Mouse (Mus musculus): ENCODE measurements around the gene Gp5. TPM values are rescaled to one million over a fixed set of nuclear protein-coding genes. Genes with fewer than 3 reads are reported as not detected.
A peak's percentile ranks its signal among the peaks of the same experiment; 100 is the strongest.

Gene Gp5
- total RNA-seq, 2 experiments from 2014 or later = 0.77 to 1.4 TPM

GRCm38 (mm10) chr16:30283743-30284337, 26.7 kb downstream of the Gp5 start:
- no peak for DNase-seq (ENCODE audit: extremely low spot score in 1 of 2, low spot score in 2 of 2)
- intact Hi-C loops (cut with DNase I) = no loop called here

GRCm38 (mm10) chr16:30282844-30283495, 27.6 kb downstream of the Gp5 start, which contains the start of gene Lrrc15:
Gene Lrrc15 (minus strand): TSS chr16:30283256.
- intact Hi-C loops (cut with DNase I) = no loop called here
- peak in 1 of 2 experiments; percentile 44 for DNase-seq (ENCODE audit: extremely low spot score in 1 of 2, low spot score in 2 of 2)

GRCm38 (mm10) chr16:30280676-30281297, 29.8 kb downstream of the Gp5 start:
- intact Hi-C loops (cut with DNase I) = no loop called here
- no peak for DNase-seq (ENCODE audit: extremely low spot score in 1 of 2, low spot score in 2 of 2)

GRCm38 (mm10) chr16:30278406-30278805, 32.2 kb downstream of the Gp5 start:
- DNase-seq (ENCODE audit: extremely low spot score in 1 of 2, low spot score in 2 of 2) = no peak
- intact Hi-C loops (cut with DNase I) = no loop called here

DNA sequence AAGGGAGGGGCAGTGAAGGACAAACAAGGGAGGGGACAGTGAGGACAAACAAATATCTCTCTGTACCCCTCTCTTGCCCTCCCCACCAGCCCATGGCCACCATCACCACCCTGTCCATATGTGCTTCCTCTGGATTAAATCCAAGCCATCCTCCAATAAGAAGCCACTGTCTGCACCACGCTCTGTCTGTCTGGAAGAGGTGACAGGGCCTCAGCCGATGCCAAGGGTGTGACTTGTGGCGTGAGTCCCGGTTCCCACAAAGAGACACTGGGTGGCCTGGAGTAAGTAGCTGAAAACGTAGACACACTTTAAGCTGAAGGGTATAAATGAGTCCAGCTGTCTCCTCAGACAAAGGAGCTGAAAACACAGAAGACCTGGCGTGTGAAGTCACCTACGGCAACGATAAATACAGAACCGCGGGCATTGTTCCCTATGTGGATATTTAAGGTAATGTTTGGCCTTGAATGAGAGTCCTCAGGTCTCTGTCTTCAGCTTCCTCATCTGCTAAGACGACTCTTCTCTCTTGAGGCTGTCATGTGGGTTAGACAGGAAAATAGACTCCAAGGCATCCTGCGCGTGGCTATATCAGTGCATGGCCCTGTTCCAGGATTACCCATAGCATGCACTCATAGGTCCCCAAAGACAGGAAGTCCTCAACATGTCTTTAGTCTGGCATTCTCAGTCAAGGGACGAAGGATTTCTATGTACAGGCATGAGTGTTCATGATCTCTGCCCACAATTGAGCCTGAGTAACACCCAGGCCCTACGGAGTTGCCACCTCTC, 34.8 kb downstream of the Gp5 start:
- no peak for DNase-seq (ENCODE audit: extremely low spot score in 1 of 2, low spot score in 2 of 2)
- intact Hi-C loops (cut with DNase I) = no loop called here

DNA sequence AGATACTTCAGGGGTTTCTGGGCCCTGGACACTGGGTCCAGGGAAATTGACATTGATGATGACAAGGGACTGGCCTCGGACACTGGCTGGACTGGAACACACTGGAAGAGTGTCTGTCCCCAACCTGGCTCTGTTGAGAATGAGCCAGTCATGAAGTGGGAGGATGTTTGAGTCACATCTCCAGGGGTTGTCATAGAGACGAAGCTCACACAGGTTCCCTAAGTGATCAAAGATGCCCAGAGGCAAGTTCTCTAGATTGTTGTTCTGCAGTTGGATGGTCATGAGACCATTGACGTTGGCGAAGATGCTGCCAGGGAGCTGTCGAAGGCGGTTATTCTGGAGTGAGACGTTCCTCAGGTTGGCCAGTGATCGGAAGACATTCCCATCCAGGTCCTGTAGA, 37.5 kb downstream of the Gp5 start:
- DNase-seq (ENCODE audit: extremely low spot score in 1 of 2, low spot score in 2 of 2) = no peak
- intact Hi-C loops (cut with DNase I) = no loop called here

DNA sequence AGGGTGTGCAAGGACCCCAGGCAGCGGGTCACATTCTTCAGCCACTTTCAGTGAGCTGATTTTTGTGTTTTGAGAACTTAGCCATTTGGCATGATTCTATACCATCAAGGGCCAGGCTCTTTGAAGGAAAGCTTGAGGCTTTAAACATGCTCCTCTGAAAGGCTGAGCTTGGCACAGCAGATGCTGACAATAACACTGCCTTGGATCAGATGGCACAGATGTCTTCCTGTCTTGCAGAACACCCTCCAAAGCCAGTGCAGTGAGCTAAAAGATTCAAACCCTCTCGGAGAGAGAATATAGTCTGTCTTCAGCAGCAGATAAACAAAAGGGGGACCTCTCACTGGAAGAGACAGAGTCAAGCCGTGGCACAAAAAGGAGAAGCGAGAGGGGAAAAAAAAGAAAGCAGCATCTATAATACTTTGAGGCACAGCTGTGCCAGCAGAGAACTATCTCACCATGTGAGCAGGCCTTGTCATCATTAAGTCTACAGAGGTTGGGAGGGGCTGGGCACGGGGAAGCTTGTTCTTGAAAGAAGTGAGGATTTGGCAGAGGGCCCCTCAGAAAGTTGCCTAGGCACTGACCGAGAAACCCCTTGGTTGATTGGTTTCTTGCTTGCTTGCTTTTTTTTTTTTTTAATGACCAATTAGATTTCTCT, 38.5 kb downstream of the Gp5 start:
- no peak for DNase-seq (ENCODE audit: extremely low spot score in 1 of 2, low spot score in 2 of 2)
- intact Hi-C loops (cut with DNase I) = no loop called here

DNA sequence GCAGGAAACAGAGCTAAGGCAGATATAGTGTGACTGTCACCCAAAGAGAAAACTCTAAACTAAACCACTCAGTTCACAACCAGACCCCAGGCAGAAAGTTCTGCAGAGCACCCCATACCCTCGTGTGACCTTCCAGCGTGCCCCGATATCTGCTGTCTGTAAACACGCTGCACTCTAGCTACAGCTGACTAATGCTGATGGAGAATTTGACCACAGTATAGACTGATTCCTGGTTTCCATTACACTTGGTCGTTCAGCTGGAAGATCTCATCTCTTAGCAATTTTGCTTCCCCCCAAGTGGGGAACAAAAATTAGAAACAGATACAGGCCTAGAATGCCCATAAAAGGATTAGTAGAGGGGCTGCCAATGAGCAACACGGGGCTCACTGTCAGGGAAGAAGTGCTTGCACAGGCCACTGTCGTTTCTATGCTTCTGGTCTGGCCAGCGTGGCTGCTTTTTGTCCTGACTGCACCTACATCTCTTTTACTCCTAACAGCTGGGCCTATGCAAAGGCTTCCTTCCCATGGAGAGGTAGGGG, 39.3 kb downstream of the Gp5 start:
- intact Hi-C loops (cut with DNase I) = no loop called here
- DNase-seq (ENCODE audit: extremely low spot score in 1 of 2, low spot score in 2 of 2) = no peak

- DNase-seq (ENCODE audit: extremely low spot score in 1 of 2, low spot score in 2 of 2) = no peak
- intact Hi-C loops (cut with DNase I) = no loop called here
These were observed 43.2 kb downstream of the Gp5 start, which contains the start of gene Cpn2 for GRCm38 (mm10) chr16:30267359-30267758. Gene Cpn2 (minus strand): TSS chr16:30267499.

DNA sequence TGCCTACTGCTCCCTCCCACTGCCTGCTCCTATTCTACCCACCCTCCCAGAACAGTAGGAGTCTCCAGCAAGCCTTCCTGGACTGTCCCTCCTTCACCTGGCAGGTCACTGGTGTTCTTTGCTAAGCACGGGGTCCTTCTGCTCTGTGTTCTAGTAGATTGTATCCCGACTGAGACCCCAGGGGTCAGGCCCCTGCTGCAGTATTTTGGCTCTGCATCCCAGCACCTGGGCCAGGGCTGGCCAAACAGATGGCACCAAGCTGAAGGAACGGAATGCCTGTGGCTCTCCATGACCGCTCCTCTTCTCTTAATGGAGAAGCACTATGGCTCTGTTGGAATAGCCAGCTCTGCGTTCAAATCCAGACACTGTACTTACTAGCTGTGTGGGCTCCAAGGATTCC, 44.0 kb downstream of the Gp5 start:
- intact Hi-C loops (cut with DNase I) = no loop called here
- DNase-seq (ENCODE audit: extremely low spot score in 1 of 2, low spot score in 2 of 2) = no peak

GRCm38 (mm10) chr16:30265611-30266010, 45.0 kb downstream of the Gp5 start:
- DNase-seq (ENCODE audit: extremely low spot score in 1 of 2, low spot score in 2 of 2) = no peak
- intact Hi-C loops (cut with DNase I) = no loop called here

- intact Hi-C loops (cut with DNase I) = no loop called here
- no peak for DNase-seq (ENCODE audit: extremely low spot score in 1 of 2, low spot score in 2 of 2)
These were observed 47.4 kb downstream of the Gp5 start for GRCm38 (mm10) chr16:30263156-30263555.

DNA sequence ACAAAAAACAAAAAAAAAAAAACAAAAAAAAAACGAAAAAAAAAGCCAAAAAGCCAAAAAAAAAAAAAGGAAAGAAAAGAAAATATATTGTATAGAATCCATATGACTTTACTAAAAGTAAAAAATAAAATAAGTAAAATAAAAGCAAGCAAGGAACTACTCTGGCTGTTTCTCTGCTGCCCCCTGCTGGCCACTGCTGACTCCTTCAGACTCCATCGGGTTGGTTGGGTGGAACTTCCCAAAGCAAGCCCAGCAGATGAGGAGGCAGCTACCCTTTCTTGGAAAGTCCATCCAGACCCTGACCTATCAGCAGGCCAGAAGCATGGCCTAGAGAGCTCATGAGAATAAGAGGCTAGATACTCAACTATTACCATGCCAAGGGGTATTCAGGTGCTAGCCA, 47.9 kb downstream of the Gp5 start:
- peak; percentile 52 to 72 for DNase-seq (ENCODE audit: extremely low spot score in 1 of 2, low spot score in 2 of 2)
- intact Hi-C loops (cut with DNase I) = no loop called here

GRCm38 (mm10) chr16:30262157-30262556, 48.4 kb downstream of the Gp5 start:
- DNase-seq (ENCODE audit: extremely low spot score in 1 of 2, low spot score in 2 of 2) = no peak

GRCm38 (mm10) chr16:30261341-30261740, 49.2 kb downstream of the Gp5 start:
- no peak for DNase-seq (ENCODE audit: extremely low spot score in 1 of 2, low spot score in 2 of 2)
- intact Hi-C loops (cut with DNase I) = no loop called here

More at GRCm38 (mm10) chr16:30262157-30262556, 48.4 kb downstream of the Gp5 start:
- intact Hi-C loops (cut with DNase I) = no loop called here

- intact Hi-C loops (cut with DNase I) = no loop called here
- DNase-seq (ENCODE audit: extremely low spot score in 1 of 2, low spot score in 2 of 2) = no peak
These were observed 50.5 kb downstream of the Gp5 start for GRCm38 (mm10) chr16:30260012-30260635.

- no peak for DNase-seq (ENCODE audit: extremely low spot score in 1 of 2, low spot score in 2 of 2)
- intact Hi-C loops (cut with DNase I) = loop anchor here (10.0 kb wide), 1 partner anchor 245 kb away; no protein-coding TSS in a partner anchor
These were observed 51.1 kb downstream of the Gp5 start for GRCm38 (mm10) chr16:30259444-30259843.

DNA sequence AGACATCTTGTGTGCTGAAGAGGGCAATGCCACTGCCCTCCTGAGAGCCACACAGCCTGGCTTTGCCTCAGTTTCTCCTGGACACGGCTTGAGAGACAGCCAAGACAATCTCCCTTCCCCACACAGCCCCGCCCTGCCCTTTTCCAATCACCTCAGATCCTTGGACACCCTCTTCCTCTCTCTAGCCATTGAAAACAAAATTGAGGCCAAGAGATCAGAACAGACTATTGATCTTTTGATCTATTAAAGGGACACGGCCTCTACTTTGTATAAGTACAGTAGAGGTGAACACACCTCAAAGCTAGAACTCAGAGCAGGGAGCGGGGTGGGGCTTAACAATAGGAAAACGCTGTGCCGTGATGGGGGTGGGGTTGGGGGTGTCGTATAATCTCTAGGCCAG, 52.1 kb downstream of the Gp5 start:
- intact Hi-C loops (cut with DNase I) = loop anchor here (10.0 kb wide), 1 partner anchor 246 kb away; no protein-coding TSS in a partner anchor
- DNase-seq (ENCODE audit: extremely low spot score in 1 of 2, low spot score in 2 of 2) = no peak
